Mouse (Mus musculus) cortical plate, adult 2 months (tissue): ENCODE results near the gene Ckap4.

Source experiments
- CTCF ChIP-seq: fragments of 200-500 bp; IDR thresholded peaks from 2 replicates; pipeline ENCODE4 v1.5.1; 2011; ENCODE audit warnings: mild to moderate bottlenecking, control low read depth, low read length; ENCODE audit not compliant: insufficient read depth; ENCODE audit errors: extremely low read depth
- POLR2A ChIP-seq: fragments of 200-500 bp; IDR thresholded peaks from 2 replicates; pipeline ENCODE4 v1.6.1; 2011; ENCODE audit warnings: mild to moderate bottlenecking, low read length, control low read depth; ENCODE audit not compliant: insufficient read depth; ENCODE audit errors: extremely low read depth

GRCm38 (mm10) chr10:84526488-84526887 lies 7.4 kb downstream of the Ckap4 start:
- TF ChIP-seq POLR2A (no peak), CTCF (no peak)
